Mouse (Mus musculus): ENCODE results near the gene Rbpj. TPM values are rescaled to one million over a fixed set of nuclear protein-coding genes. Genes with fewer than 3 reads are reported as not detected.
A peak's percentile ranks its signal among the peaks of the same experiment; 100 is the strongest.

Gene Rbpj
- polyA plus RNA-seq, 1 experiment from 2014 or later = 49.8 TPM

DNA sequence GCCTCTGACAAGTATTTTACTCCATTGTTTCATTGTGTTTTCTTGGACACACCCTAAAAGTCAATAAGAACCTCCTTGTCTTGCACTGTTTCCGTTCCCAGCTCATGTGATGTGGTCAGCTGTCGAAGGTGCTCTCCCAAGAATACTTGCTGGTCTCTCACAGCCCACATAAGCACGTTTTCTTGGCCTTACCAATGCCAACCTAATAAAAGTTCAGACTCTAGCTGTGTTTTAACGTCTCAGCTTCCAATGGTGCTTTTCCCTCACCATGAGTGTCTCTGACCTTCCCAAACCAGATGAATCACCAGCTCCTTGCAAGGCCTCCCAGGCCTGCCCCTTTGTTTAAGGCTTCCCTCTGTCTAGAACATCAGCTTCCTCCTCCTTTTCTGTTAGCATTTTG lies 28.2 kb upstream of the Rbpj start:
- DNase-seq (no peak), ATAC-seq (ENCODE audit: insufficient read depth) (no peak)
- Histone ChIP-seq H3K27ac (ENCODE audit: low read depth) (no peak overlapping the region; the same call in 1 of the 2 replicates), H3K36me3 (ENCODE audit: insufficient read depth) (no peaks in the 10 kb centered on the region), H3K4me3 (ENCODE audit: low read depth, low read length) (no peak overlapping the region), H3K9ac (no peak overlapping the region), H3K27me3 (ENCODE audit: insufficient read depth, low read length) (no peaks in the 10 kb centered on the region), H3K4me1 (ENCODE audit: insufficient read depth) (peaks cover 12% of the 10 kb centered on the region; the same call in 1 of the 2 replicates), H3K4me2 (no peak overlapping the region), H3K9me3 (ENCODE audit: low read depth, low read length) (no peaks in the 10 kb centered on the region)
- WGBS = 63% methylated on average over 4 of the region's 4 CpGs
- no peak for TF ChIP-seq CTCF (IDR thresholded peaks at IDR 0.05; ENCODE audit: low read depth)

DNA sequence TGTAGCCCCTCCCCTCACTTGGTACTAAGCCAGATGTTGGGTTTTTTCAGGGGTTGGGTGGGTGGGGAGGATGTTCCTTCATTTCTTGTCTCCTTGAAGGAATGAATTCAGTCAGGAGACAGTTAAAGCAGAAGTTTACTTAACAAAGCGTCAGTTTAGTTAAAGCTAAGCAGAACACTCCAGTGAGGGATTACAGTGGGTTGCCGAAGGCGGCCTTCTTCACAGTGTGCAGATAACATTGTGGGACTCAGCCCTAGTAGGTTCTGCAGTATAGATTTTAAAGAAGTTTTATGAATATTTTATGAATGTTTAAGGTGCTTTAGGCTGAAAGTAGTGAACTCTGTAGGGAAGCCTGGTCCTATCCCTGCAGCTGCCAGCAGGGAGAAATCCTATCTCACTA lies 27.7 kb upstream of the Rbpj start:
- DNase-seq = peak; percentile 68
- no peak overlapping the region for H3K9ac ChIP-seq
- WGBS = 14% methylated on average over 3 of the region's 3 CpGs
- no peaks in the 10 kb centered on the region for H3K27me3 ChIP-seq (ENCODE audit: insufficient read depth, low read length)
- no peak overlapping the region; the same call in 1 of the 2 replicates for H3K27ac ChIP-seq (ENCODE audit: low read depth)
- no peak for TF ChIP-seq CTCF (IDR thresholded peaks at IDR 0.05; ENCODE audit: low read depth)
- H3K4me3 ChIP-seq (ENCODE audit: low read depth, low read length) = no peak overlapping the region
- ATAC-seq (ENCODE audit: insufficient read depth) = peak; percentile 65
- no peak overlapping the region for H3K4me2 ChIP-seq
- peaks cover 12% of the 10 kb centered on the region; the same call in 1 of the 2 replicates for H3K4me1 ChIP-seq (ENCODE audit: insufficient read depth)
- no peaks in the 10 kb centered on the region for H3K9me3 ChIP-seq (ENCODE audit: low read depth, low read length)
- H3K36me3 ChIP-seq (ENCODE audit: insufficient read depth) = no peaks in the 10 kb centered on the region

DNA sequence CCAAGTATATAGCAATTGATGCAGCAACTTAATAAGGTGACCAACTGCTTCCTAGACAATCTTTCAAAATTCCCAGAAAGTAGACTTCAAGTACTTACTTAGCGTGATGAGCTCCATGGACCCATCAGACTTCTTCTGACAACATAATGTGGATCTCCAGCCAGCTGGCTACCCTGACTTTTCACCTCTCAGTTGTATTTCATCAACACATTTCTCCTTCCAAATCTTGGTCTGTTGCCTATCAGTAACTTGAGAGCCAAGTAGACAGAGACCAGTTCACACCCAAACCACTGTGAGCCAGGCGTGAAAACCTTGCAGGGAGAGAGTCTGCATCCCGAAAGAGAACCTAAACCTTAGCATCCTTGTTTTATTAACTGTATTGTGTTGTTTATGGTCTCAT lies 26.3 kb upstream of the Rbpj start:
- H3K27ac ChIP-seq (ENCODE audit: low read depth) = no peak overlapping the region
- TF ChIP-seq CTCF (IDR thresholded peaks at IDR 0.05; ENCODE audit: low read depth) = no peak
- WGBS = 60% methylated on average over 3 of the region's 3 CpGs
- H3K4me2 ChIP-seq = no peak overlapping the region
- no peaks in the 10 kb centered on the region for H3K36me3 ChIP-seq (ENCODE audit: insufficient read depth)
- H3K4me1 ChIP-seq (ENCODE audit: insufficient read depth) = peaks cover 12% of the 10 kb centered on the region
- ATAC-seq (ENCODE audit: insufficient read depth) (no peak), DNase-seq (peak; percentile 57)
- no peaks in the 10 kb centered on the region for H3K9me3 ChIP-seq (ENCODE audit: low read depth, low read length)
- H3K9ac ChIP-seq = no peak overlapping the region
- no peaks in the 10 kb centered on the region for H3K27me3 ChIP-seq (ENCODE audit: insufficient read depth, low read length)
- no peak overlapping the region for H3K4me3 ChIP-seq (ENCODE audit: low read depth, low read length)

DNA sequence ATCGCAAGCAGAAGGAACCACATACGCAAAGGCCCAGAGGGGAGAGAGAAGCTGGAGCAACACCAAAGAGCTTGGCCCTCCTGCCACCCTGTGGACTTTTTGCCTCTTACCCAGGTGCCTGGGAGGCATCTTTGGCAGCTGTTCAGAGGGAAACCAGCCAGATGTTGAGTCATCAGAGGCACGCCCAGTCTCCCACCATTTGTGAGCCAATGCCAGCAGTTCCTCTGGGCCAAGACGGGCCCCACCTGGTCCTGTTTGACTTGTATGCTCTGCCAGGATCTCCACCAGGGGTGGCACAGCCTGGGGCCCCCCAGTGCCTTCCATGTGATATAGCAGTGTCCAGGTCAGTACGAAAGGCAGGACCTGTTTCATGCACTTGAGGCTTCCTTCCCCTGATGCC lies 21.9 kb upstream of the Rbpj start:
- no peak for DNase-seq
- Histone ChIP-seq H3K36me3 (ENCODE audit: insufficient read depth) (no peaks in the 10 kb centered on the region), H3K4me1 (ENCODE audit: insufficient read depth) (peaks cover 5% of the 10 kb centered on the region), H3K4me3 (ENCODE audit: low read depth, low read length) (no peak overlapping the region), H3K4me2 (no peak overlapping the region), H3K9me3 (ENCODE audit: low read depth, low read length) (no peaks in the 10 kb centered on the region), H3K9ac (no peak overlapping the region), H3K27me3 (ENCODE audit: insufficient read depth, low read length) (no peaks in the 10 kb centered on the region), H3K27ac (ENCODE audit: low read depth) (no peak overlapping the region)
- ATAC-seq (ENCODE audit: insufficient read depth) = no peak
- WGBS = 77% methylated on average over 5 of the region's 5 CpGs
- no peak for TF ChIP-seq CTCF (IDR thresholded peaks at IDR 0.05; ENCODE audit: low read depth)

DNA sequence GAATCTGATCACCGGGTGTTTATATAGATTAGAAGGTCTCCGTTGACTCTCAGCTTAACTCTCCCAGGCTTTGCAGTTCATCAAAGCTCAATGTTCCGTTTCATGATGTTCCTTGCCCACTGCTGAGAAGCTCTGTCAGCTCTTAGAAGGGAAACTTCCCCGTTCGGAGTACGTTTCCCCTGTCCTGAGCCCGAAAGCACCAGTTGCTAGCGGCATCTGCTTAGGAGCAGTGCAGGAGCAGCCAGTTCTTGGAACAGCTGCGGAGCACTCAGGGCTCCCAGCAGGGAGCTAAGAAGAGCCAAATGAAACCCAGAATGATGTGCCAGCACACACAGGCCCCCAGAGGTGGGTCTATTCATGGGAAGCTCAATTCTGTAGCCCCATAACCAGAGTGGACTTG lies 15.0 kb upstream of the Rbpj start:
- Histone ChIP-seq H3K9ac (no peak overlapping the region), H3K27me3 (ENCODE audit: insufficient read depth, low read length) (no peaks in the 10 kb centered on the region), H3K4me1 (ENCODE audit: insufficient read depth) (no peaks in the 10 kb centered on the region), H3K36me3 (ENCODE audit: insufficient read depth) (no peaks in the 10 kb centered on the region), H3K27ac (ENCODE audit: low read depth) (peak overlapping the region; percentile 45), H3K4me3 (ENCODE audit: low read depth, low read length) (no peak overlapping the region), H3K4me2 (no peak overlapping the region), H3K9me3 (ENCODE audit: low read depth, low read length) (no peaks in the 10 kb centered on the region)
- DNase-seq (peak; percentile 21), ATAC-seq (ENCODE audit: insufficient read depth) (peak; percentile 49; the same call in 1 of the 2 replicates)
- TF ChIP-seq CTCF (IDR thresholded peaks at IDR 0.05; ENCODE audit: low read depth) = no peak
- 43% methylated on average over 9 of the region's 9 CpGs for WGBS

DNA sequence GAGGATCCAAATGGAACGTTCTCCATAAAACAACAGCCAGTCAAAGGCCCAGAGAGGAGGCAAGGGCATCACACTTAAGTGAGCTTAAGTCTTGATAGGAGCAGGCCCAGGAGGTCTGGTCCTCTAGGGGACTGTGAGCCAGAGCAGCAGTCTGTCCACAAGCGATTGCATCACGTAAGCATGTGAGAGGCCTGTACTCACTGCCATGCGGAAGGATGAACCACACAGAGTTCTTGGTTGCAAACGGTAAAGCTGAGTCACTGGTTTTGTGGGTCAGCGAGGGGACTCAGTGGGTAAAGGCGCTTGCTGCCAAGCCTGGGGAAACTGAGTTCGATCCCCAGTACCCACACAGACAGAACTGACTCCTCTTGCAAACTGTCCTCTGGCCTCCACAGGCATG lies 14.1 kb upstream of the Rbpj start:
- Histone ChIP-seq H3K36me3 (ENCODE audit: insufficient read depth) (no peaks in the 10 kb centered on the region), H3K9ac (no peak overlapping the region), H3K27me3 (ENCODE audit: insufficient read depth, low read length) (no peaks in the 10 kb centered on the region), H3K4me1 (ENCODE audit: insufficient read depth) (no peaks in the 10 kb centered on the region), H3K9me3 (ENCODE audit: low read depth, low read length) (no peaks in the 10 kb centered on the region), H3K27ac (ENCODE audit: low read depth) (no peak overlapping the region), H3K4me2 (no peak overlapping the region), H3K4me3 (ENCODE audit: low read depth, low read length) (no peak overlapping the region)
- no peak for TF ChIP-seq CTCF (IDR thresholded peaks at IDR 0.05; ENCODE audit: low read depth)
- 90% methylated on average over 8 of the region's 8 CpGs for WGBS
- no peak for ATAC-seq (ENCODE audit: insufficient read depth)
- no peak for DNase-seq

DNA sequence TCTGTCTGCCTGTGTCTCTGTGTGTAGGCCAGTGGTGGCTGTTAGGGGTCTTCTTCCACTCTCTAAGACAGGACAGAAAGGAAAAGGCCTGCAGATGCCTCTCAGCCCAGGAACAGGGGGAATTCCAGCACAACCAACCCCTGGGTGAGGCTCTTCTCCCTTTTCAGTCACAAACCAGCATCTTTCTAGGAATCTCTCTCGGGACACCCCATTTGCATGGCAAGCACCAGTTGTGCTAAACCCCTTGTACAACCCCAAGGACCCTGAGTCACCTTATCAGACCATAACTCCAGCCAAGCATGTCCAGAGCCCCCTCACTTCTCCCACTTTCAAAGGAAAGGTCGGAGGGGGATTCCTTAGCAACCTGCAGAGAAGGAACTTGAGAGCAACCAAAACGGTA lies 13.0 kb upstream of the Rbpj start:
- Histone ChIP-seq H3K4me3 (ENCODE audit: low read depth, low read length) (no peak overlapping the region), H3K27me3 (ENCODE audit: insufficient read depth, low read length) (no peaks in the 10 kb centered on the region), H3K9ac (no peak overlapping the region), H3K36me3 (ENCODE audit: insufficient read depth) (no peaks in the 10 kb centered on the region), H3K4me1 (ENCODE audit: insufficient read depth) (no peaks in the 10 kb centered on the region), H3K4me2 (no peak overlapping the region), H3K9me3 (ENCODE audit: low read depth, low read length) (no peaks in the 10 kb centered on the region), H3K27ac (ENCODE audit: low read depth) (no peak overlapping the region)
- 51% methylated on average over 3 of the region's 3 CpGs for WGBS
- TF ChIP-seq CTCF (IDR thresholded peaks at IDR 0.05; ENCODE audit: low read depth) = no peak
- no peak for ATAC-seq (ENCODE audit: insufficient read depth)
- no peak for DNase-seq

DNA sequence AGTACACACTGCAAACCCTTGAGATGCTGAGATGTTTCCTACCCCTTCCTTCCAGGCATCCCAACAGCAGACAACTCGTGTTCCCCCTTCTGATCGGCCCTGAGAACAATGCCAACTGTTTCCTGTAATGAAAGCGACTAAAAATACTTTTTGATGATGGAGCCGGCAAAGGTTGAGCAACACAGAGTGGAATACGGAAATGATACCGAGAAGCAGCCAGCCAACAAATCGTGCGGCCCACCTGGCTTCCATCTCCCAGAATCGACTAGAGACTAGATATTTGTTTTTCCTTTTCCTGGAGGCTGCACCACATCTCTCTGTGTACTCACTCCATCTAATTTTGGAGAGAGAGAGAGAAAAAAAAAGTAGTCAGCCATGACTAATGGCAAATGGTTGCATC lies 11.2 kb upstream of the Rbpj start:
- H3K9me3 ChIP-seq (ENCODE audit: low read depth, low read length) = no peaks in the 10 kb centered on the region
- no peak overlapping the region for H3K27ac ChIP-seq (ENCODE audit: low read depth)
- no peak for TF ChIP-seq CTCF (IDR thresholded peaks at IDR 0.05; ENCODE audit: low read depth)
- WGBS = 70% methylated on average over 9 of the region's 9 CpGs
- no peak overlapping the region for H3K9ac ChIP-seq
- H3K4me2 ChIP-seq = no peak overlapping the region
- H3K4me1 ChIP-seq (ENCODE audit: insufficient read depth) = no peaks in the 10 kb centered on the region
- ATAC-seq (ENCODE audit: insufficient read depth) (no peak), DNase-seq (no peak)
- no peaks in the 10 kb centered on the region for H3K27me3 ChIP-seq (ENCODE audit: insufficient read depth, low read length)
- no peak overlapping the region for H3K4me3 ChIP-seq (ENCODE audit: low read depth, low read length)
- H3K36me3 ChIP-seq (ENCODE audit: insufficient read depth) = no peaks in the 10 kb centered on the region

Data from lung, embryonic 14.5 days (tissue).